Mouse (Mus musculus) limb, embryonic 10.5 days (tissue): ENCODE results near the gene Gm4302. TPM values are rescaled to one million over a fixed set of nuclear protein-coding genes. Genes with fewer than 3 reads are reported as not detected.
"Not testable (repeated sequence)": the region's sequence is repeated elsewhere in the genome, so short reads cannot be mapped to it uniquely, and the experiment has no call there.

Experiments used
- DNase-seq: peaks from one replicate; pipeline ENCODE4 v3.0.0-alpha.2; 2017; ENCODE audit warnings: low spot score
- H3K27ac ChIP-seq: fragments of 300-500 bp; sonication (generic); 2 replicates; pipeline ENCODE4 v1.5.1; 2016; ENCODE audit warnings: mild to moderate bottlenecking
- H3K27me3 ChIP-seq: fragments of 300-500 bp; sonication (generic); 2 replicates; pipeline ENCODE4 v1.6.1; 2016; ENCODE audit warnings: low read depth, mild to moderate bottlenecking; ENCODE audit not compliant: poor library complexity, severe bottlenecking
- H3K36me3 ChIP-seq: fragments of 300-500 bp; sonication (generic); 2 replicates; pipeline ENCODE4 v1.6.1; 2016; ENCODE audit warnings: mild to moderate bottlenecking, moderate library complexity
- H3K4me1 ChIP-seq: fragments of 300-500 bp; sonication (generic); 2 replicates; pipeline ENCODE4 v1.6.1; 2016
- H3K4me3 ChIP-seq: fragments of 300-500 bp; sonication (generic); 2 replicates; pipeline ENCODE4 v1.5.1; 2016; ENCODE audit warnings: mild to moderate bottlenecking, moderate library complexity
- H3K9me3 ChIP-seq: fragments of 300-500 bp; sonication (generic); replicated peaks from 2 replicates; pipeline ENCODE4 v1.6.1; 2016; ENCODE audit warnings: mild to moderate bottlenecking
- WGBS: fragments of 180-500 bp; shearing (Covaris S2); methylation state at CpG from one replicate; pipeline ENCODE4 v1.1.7; 2016; 5-methylcytosine and 5-hydroxymethylcytosine counted together
- polyA plus RNA-seq: library from polyadenylated mRNA; unstranded; fragments of >200 nt; fragmentation: Nextera tagmentation; extraction: Ambion mirVana; gene quantifications from 2 replicates; pipeline ENCODE4 v1.2.1, GENCODE M21; 2016

Gene Gm4302
- polyA plus RNA-seq = not detected in 2 replicates

DNA sequence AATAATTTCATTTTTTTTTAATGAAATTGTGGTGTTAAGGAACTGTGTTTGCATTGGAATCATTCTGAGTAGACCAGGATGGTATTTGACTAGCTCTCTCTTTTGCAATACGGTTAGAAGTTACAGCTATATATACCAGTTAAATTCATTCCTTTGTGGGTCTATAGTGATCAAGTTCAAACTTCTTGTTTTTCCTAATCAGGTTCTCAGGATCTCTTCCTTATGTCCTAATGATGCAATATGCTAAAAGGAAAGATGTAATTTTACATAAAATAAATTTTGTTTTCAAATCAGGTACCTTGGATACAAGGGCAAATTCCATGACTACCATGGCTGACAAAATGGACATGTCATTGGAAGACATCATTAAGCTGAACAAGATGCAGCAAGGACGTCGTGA is at the start of gene Gm4302:
Gm4302 (plus strand) TSS at position 301 of the 400 bp plus-strand sequence.
- no CpG with 5 or more reads among the region's 3 CpGs for whole genome bisulfite sequencing
- not testable (repeated sequence) for H3K4me3 ChIP-seq

DNA sequence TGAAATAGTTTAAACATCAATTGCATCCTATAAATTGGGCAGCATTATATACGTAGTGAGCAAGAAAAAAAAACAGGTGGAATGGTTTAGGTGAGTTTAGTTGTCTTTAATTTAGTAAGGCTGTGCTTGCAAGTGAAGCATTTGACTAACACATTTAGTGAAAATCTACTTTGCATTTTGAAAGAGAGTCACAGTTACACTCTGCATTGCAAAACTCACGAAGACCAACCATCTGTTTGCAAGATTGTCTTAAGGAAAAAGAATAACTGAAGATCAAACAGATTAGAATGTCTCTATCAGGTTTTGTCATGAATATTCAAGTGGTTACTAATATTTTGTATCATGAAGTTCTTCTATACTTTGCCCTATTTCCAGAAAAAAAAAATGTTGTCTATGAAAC is 44.5 kb upstream of the Gm4302 start:
- no peak overlapping the region for H3K4me3 ChIP-seq
- no peak for DNase-seq
- H3K36me3 ChIP-seq = no peaks in the 10 kb centered on the region
- WGBS = 86% methylated on average over 2 of the region's 2 CpGs
- H3K27me3 ChIP-seq = no peaks in the 10 kb centered on the region
- H3K27ac ChIP-seq = no peak overlapping the region
- H3K4me1 ChIP-seq = no peaks in the 10 kb centered on the region
- H3K9me3 ChIP-seq = no peaks in the 10 kb centered on the region

More for the DNA sequence above, at the start of gene Gm4302:
- H3K27ac ChIP-seq, H3K36me3 ChIP-seq, H3K9me3 ChIP-seq, H3K4me1 ChIP-seq, H3K27me3 ChIP-seq, DNase-seq: not testable (repeated sequence)

DNA sequence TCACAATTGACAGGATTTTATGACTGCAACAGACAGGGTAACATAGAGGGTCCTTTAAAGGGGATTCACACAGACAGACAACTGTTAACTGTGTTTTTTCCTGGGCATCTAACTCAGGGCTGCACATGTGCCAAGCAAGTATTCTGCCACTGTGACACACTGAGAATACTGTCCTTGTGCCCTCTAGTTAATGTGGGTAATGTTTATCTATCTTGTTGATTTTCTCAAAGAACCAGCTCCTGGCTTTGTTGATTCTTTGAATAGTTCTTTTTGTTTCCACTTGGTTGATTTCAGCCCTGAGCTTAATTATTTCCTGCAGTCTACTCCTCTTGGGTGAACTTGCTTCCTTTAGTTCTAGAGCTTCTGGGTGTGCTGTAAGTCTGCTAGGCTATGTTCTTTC is 40.5 kb upstream of the Gm4302 start:
- H3K36me3 ChIP-seq, H3K4me3 ChIP-seq, DNase-seq, H3K27me3 ChIP-seq, H3K4me1 ChIP-seq, H3K9me3 ChIP-seq, H3K27ac ChIP-seq: not testable (repeated sequence)

DNA sequence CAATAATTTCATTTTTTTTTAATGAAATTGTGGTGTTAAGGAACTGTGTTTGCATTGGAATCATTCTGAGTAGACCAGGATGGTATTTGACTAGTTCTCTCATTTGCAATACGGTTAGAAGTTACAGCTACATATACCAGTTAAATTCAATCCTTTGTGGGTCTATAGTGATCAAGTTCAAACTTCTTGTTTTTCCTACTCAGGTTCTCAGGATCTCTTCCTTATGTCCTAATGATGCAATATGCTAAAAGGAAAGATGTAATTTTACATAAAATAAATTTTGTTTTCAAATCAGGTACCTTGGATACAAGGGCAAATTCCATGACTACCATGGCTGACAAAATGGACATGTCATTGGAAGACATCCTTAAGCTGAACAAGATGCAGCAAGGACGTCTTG is 5.3 kb upstream of the Gm4302 start, which contains the start of gene Gm4301:
Gm4301 (plus strand) TSS at position 301 of the 400 bp plus-strand sequence.
- not testable (repeated sequence) for H3K27ac ChIP-seq, H3K4me3 ChIP-seq, H3K4me1 ChIP-seq, DNase-seq, H3K36me3 ChIP-seq, H3K27me3 ChIP-seq, H3K9me3 ChIP-seq
- WGBS = no CpG with 5 or more reads among the region's 2 CpGs

DNA sequence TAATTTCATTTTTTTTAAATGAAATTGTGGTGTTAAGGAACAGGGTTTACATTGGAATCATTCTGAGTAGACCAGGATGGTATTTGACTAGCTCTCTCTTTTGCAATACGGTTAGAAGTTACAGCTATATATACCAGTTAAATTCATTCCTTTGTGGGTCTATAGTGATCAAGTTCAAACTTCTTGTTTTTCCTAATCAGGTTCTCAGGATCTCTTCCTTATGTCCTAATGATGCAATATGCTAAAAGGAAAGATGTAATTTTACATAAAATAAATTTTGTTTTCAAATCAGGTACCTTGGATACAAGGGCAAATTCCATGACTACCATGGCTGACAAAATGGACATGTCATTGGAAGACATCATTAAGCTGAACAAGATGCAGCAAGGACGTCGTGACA is 5.0 kb downstream of the Gm4302 start, which contains the start of gene Gm4303:
Gm4303 (plus strand) TSS at position 301 of the 400 bp plus-strand sequence.
- WGBS = no CpG with 5 or more reads among the region's 3 CpGs
- H3K36me3 ChIP-seq, H3K27ac ChIP-seq, H3K27me3 ChIP-seq, H3K4me3 ChIP-seq, DNase-seq, H3K9me3 ChIP-seq, H3K4me1 ChIP-seq: not testable (repeated sequence)

DNA sequence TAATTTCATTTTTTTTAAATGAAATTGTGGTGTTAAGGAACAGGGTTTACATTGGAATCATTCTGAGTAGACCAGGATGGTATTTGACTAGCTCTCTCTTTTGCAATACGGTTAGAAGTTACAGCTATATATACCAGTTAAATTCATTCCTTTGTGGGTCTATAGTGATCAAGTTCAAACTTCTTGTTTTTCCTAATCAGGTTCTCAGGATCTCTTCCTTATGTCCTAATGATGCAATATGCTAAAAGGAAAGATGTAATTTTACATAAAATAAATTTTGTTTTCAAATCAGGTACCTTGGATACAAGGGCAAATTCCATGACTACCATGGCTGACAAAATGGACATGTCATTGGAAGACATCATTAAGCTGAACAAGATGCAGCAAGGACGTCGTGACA is 10.2 kb downstream of the Gm4302 start, which contains the start of gene Gm4305:
Gm4305 (plus strand) TSS at position 301 of the 400 bp plus-strand sequence.
- not testable (repeated sequence) for DNase-seq, H3K27ac ChIP-seq, H3K4me3 ChIP-seq, H3K27me3 ChIP-seq, H3K9me3 ChIP-seq, H3K4me1 ChIP-seq, H3K36me3 ChIP-seq
- WGBS = no CpG with 5 or more reads among the region's 3 CpGs

DNA sequence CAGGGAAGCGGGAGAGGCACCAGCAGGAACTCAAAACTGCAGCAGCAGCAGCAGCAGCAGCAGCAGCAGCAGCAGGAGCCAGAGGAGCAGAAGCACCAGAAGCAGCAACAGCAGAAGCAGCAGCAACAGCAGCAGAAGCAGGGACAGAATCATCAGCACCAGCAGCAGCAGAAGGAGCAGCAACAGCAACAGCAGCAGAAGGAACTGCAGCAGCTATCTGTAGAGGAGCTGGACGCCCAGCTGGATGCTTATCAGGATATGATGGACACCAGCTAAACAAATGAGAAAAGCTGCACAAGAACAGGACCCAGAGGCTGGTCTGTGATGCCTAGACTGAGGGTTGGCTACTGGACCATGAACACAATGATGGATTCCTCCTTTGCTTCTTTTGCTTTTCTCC is 16.2 kb downstream of the Gm4302 start:
- H3K4me3 ChIP-seq, H3K9me3 ChIP-seq, H3K27me3 ChIP-seq, H3K36me3 ChIP-seq, H3K27ac ChIP-seq, H3K4me1 ChIP-seq, DNase-seq: not testable (repeated sequence)
- 93% methylated on average over 2 of the region's 2 CpGs for WGBS

DNA sequence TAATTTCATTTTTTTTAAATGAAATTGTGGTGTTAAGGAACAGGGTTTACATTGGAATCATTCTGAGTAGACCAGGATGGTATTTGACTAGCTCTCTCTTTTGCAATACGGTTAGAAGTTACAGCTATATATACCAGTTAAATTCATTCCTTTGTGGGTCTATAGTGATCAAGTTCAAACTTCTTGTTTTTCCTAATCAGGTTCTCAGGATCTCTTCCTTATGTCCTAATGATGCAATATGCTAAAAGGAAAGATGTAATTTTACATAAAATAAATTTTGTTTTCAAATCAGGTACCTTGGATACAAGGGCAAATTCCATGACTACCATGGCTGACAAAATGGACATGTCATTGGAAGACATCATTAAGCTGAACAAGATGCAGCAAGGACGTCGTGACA is 20.4 kb downstream of the Gm4302 start, which contains the start of gene Gm4307:
Gm4307 (plus strand) TSS at position 301 of the 400 bp plus-strand sequence.
- not testable (repeated sequence) for H3K36me3 ChIP-seq, H3K4me3 ChIP-seq, H3K4me1 ChIP-seq, H3K27ac ChIP-seq, H3K27me3 ChIP-seq, H3K9me3 ChIP-seq, DNase-seq
- no CpG with 5 or more reads among the region's 3 CpGs for WGBS

DNA sequence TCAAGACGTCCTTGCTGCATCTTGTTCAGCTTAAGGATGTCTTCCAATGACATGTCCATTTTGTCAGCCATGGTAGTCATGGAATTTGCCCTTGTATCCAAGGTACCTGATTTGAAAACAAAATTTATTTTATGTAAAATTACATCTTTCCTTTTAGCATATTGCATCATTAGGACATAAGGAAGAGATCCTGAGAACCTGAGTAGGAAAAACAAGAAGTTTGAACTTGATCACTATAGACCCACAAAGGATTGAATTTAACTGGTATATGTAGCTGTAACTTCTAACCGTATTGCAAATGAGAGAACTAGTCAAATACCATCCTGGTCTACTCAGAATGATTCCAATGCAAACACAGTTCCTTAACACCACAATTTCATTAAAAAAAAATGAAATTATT is 41.8 kb downstream of the Gm4302 start, which contains the start of gene Gm4312:
Gm4312 (minus strand) TSS at position 101 of the 400 bp plus-strand sequence.
- no CpG with 5 or more reads among the region's 2 CpGs for WGBS
- not testable (repeated sequence) for H3K4me3 ChIP-seq, DNase-seq

More for the DNA sequence above, 41.8 kb downstream of the Gm4302 start, which contains the start of gene Gm4312:
- H3K36me3 ChIP-seq, H3K4me1 ChIP-seq, H3K27ac ChIP-seq, H3K9me3 ChIP-seq, H3K27me3 ChIP-seq: not testable (repeated sequence)

Other genes with a start within 250 kb of the Gm4302 start
- not detected in 2 replicates for gene Gm4301, start 5.2 kb upstream of the Gm4302 start, polyA plus RNA-seq
- gene Gm4303, start 5.1 kb downstream of the Gm4302 start, polyA plus RNA-seq = not detected in 2 replicates
- gene Gm4305, start 10.3 kb downstream of the Gm4302 start, polyA plus RNA-seq = not detected in 2 replicates
- gene Gm4307, start 20.5 kb downstream of the Gm4302 start, polyA plus RNA-seq = not detected in 2 replicates
- not detected in 2 replicates for gene Gm4312, start 41.7 kb downstream of the Gm4302 start, polyA plus RNA-seq
- gene Tmtc3, start 146.5 kb downstream of the Gm4302 start, polyA plus RNA-seq = 23.1 and 25.4 TPM in 2 replicates
- gene Cep290, start 146.7 kb downstream of the Gm4302 start, polyA plus RNA-seq = 4.5 and 5.2 TPM in 2 replicates
- gene 4930430F08Rik, start 249.6 kb downstream of the Gm4302 start, polyA plus RNA-seq = 7.1 and 7.7 TPM in 2 replicates
- gene 1700017N19Rik, start 249.6 kb downstream of the Gm4302 start, polyA plus RNA-seq = not detected in 2 replicates